Mouse (Mus musculus) small intestine, adult 2 months (tissue): ENCODE measurements around the gene Nipal3.

Experiments used
- CTCF ChIP-seq: fragments of 200-500 bp; IDR thresholded peaks from 2 replicates; pipeline ENCODE4 v1.5.1; 2012; ENCODE audit warnings: low read depth, mild to moderate bottlenecking, control low read depth, inconsistent platforms, low read length, moderate library complexity, mixed read lengths; ENCODE audit not compliant: insufficient replicate concordance, insufficient read length; ENCODE audit errors: extremely low read depth
- POLR2A ChIP-seq: fragments of 200-500 bp; IDR thresholded peaks from 2 replicates; pipeline ENCODE4 v1.6.1; 2012; ENCODE audit warnings: low read depth, mild to moderate bottlenecking, control low read depth, inconsistent platforms, low read length, moderate library complexity

DNA sequence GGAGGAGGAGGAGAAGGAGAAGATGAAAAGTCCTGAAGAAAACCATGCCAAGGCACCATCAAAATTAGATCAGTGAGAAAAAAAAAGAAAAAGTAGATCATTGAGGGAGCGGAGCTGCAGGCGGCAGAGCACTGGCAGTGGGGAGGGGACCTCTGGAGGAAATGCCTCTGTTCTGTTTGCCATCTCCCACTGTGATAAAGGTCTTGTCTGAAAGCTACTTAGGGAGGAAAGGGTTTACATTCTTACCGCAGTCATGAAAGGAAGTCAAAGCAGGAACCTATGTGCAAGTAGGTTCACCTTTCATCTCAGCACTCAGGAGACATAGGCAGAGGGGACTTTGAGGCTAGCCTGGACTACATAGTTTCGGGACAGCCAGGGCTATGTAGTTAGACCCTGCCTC is 6.7 kb upstream of the Nipal3 start:
- no peak for TF ChIP-seq POLR2A
- TF ChIP-seq CTCF = no peak
